Mouse (Mus musculus) common myeloid progenitor, adult 5-6 weeks (primary cell): ENCODE results near the gene Gp5. TPM values are rescaled to one million over a fixed set of nuclear protein-coding genes. Genes with fewer than 3 reads are reported as not detected.

Experiments used
- ATAC-seq: replicated peaks from 2 replicates; pipeline ENCODE4 v1.8.0; 2016; ENCODE audit warnings: low read depth, mild to moderate bottlenecking, moderate TSS enrichment, inconsistent platforms; ENCODE audit not compliant: poor library complexity, severe bottlenecking
- total RNA-seq: library from RNA; stranded (forward); fragments of 200-1000, 187-1606 nt; gene quantifications from 2 replicates; pipeline ENCODE4 v1.2.3, GENCODE M21; 2017

The Gp5 gene
- total RNA-seq, 1 experiment from 2014 or later, result 11.8 TPM

GRCm38 (mm10) chr16:30282844-30283495 lies 27.6 kb downstream of the Gp5 start, which contains the start of gene Lrrc15:
TSS of gene Lrrc15 (minus strand) at chr16:30283256.
- peak; percentile 52 for ATAC-seq

GRCm38 (mm10) chr16:30280676-30281297 lies 29.8 kb downstream of the Gp5 start:
- ATAC-seq, result no peak

- no peak for ATAC-seq
These were observed 32.2 kb downstream of the Gp5 start for GRCm38 (mm10) chr16:30278406-30278805.

- peak; percentile 64 for ATAC-seq
These were observed 34.8 kb downstream of the Gp5 start for GRCm38 (mm10) chr16:30275558-30276340.

GRCm38 (mm10) chr16:30273065-30273464 lies 37.5 kb downstream of the Gp5 start:
- no peak for ATAC-seq

GRCm38 (mm10) chr16:30271941-30272595 lies 38.5 kb downstream of the Gp5 start:
- ATAC-seq, result 0 out of 2 replicates have a peak, but pooled peaks have one; percentile 29

GRCm38 (mm10) chr16:30271223-30271761 lies 39.3 kb downstream of the Gp5 start:
- no peak for ATAC-seq

GRCm38 (mm10) chr16:30267359-30267758 lies 43.2 kb downstream of the Gp5 start, which contains the start of gene Cpn2:
TSS of gene Cpn2 (minus strand) at chr16:30267499.
- no peak for ATAC-seq

- no peak for ATAC-seq
These were observed 44.0 kb downstream of the Gp5 start for GRCm38 (mm10) chr16:30266561-30266960.

- ATAC-seq, result peak; percentile 67
These were observed 45.0 kb downstream of the Gp5 start for GRCm38 (mm10) chr16:30265611-30266010.

GRCm38 (mm10) chr16:30263156-30263555 lies 47.4 kb downstream of the Gp5 start:
- ATAC-seq, result no peak

- peak; percentile 51; the same call in 1 of the 2 replicates for ATAC-seq
These were observed 47.9 kb downstream of the Gp5 start for GRCm38 (mm10) chr16:30262664-30263063.

- ATAC-seq, result no peak
These were observed 48.4 kb downstream of the Gp5 start for GRCm38 (mm10) chr16:30262157-30262556.

GRCm38 (mm10) chr16:30261341-30261740 lies 49.2 kb downstream of the Gp5 start:
- ATAC-seq, result no peak

- no peak for ATAC-seq
These were observed 50.5 kb downstream of the Gp5 start for GRCm38 (mm10) chr16:30260012-30260635.

- ATAC-seq, result no peak
These were observed 51.1 kb downstream of the Gp5 start for GRCm38 (mm10) chr16:30259444-30259843.

- ATAC-seq, result no peak
These were observed 52.1 kb downstream of the Gp5 start for GRCm38 (mm10) chr16:30258441-30258840.

GRCm38 (mm10) chr16:30257718-30258117 lies 52.9 kb downstream of the Gp5 start:
- ATAC-seq, result peak; percentile 76
